In the genomic region with DNA sequence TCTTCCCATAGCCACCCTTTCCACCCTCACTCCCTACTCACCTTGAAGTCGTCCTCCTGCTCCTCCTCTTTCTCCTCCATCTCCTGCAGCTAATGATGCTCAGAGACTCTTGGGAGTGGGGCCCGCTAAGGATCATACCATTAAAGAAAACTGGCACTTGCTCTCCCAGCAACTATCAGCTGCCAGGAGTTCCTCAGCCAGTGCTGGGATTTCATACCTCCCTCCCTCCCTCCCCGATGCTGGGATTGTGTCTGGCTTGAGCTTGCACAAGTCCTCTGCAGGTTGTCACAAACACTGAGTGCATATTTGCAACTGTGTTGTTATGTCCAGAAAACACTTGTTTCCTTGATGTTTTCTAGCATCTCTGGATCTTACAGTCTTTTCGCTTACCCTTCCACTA, we compare ENCODE assay signal across 8 mouse cellular contexts. TPM values are rescaled to one million over a fixed set of nuclear protein-coding genes. Genes with fewer than 3 reads are reported as not detected.
DNase-seq lines count a peak whose midpoint lies in the region; ATAC-seq lines count a peak whose summit lies in the region.

A gene (minus strand): TSS at position 101 of the 400 bp plus-strand sequence.

- no peak within 1 kb of the TSS for H3K27ac ChIP-seq in kidney, embryonic 15.5 days
- H3K27ac ChIP-seq in embryonic facial prominence, embryonic 11.5 days (replicated peaks; ENCODE audit: low read depth, low read length), result no peak within 1 kb of the TSS
- H3K27ac ChIP-seq in hindbrain, embryonic 14.5 days, result no peak within 1 kb of the TSS
- H3K27ac ChIP-seq in midbrain, embryonic 15.5 days, result no peak within 1 kb of the TSS

- intact Hi-C loops in left cerebral cortex, postnatal 14 days (cut with DNase I), result loop anchor here (10.0 kb wide), 1 partner anchor 568 kb away; no protein-coding TSS in a partner anchor

- ATAC-seq in kidney, embryonic 15.5 days (replicated peaks; ENCODE audit: low FRiP score), result no peak
- no peak for ATAC-seq in embryonic facial prominence, embryonic 11.5 days (replicated peaks; ENCODE audit: insufficient number of reproducible peaks, low FRiP score, low TSS enrichment, low read depth)
- ATAC-seq in hindbrain, embryonic 14.5 days (ENCODE audit: low FRiP score), result no peak
- no peak for ATAC-seq in midbrain, embryonic 15.5 days (replicated peaks)
- no peak for ATAC-seq in monocyte, adult 5-6 weeks (replicated peaks; ENCODE audit: insufficient number of reproducible peaks, low FRiP score, low TSS enrichment, poor library complexity, severe bottlenecking)

- peak within 1 kb of the TSS; percentile 83 for H3K4me2 ChIP-seq in kidney, embryonic 15.5 days
- H3K4me2 ChIP-seq in embryonic facial prominence, embryonic 11.5 days (ENCODE audit: low read depth, low read length), result no peak within 1 kb of the TSS
- peak within 1 kb of the TSS; percentile 81 for H3K4me2 ChIP-seq in hindbrain, embryonic 14.5 days (replicated peaks)
- H3K4me2 ChIP-seq in midbrain, embryonic 15.5 days, result peak within 1 kb of the TSS; percentile 67

- 66% methylated on average over 4 of the region's 4 CpGs for WGBS in kidney, embryonic 15.5 days
- 81% methylated on average over 4 of the region's 4 CpGs for WGBS in embryonic facial prominence, embryonic 11.5 days
- WGBS in hindbrain, embryonic 14.5 days, result 75% methylated on average over 4 of the region's 4 CpGs
- 76% methylated on average over 4 of the region's 4 CpGs for WGBS in midbrain, embryonic 15.5 days

- no peaks in the 10 kb centered on the region for H3K9me3 ChIP-seq in kidney, embryonic 15.5 days (replicated peaks)
- H3K9me3 ChIP-seq in embryonic facial prominence, embryonic 11.5 days (replicated peaks; ENCODE audit: control insufficient read depth, low read length), result no peaks in the 10 kb centered on the region
- no peaks in the 10 kb centered on the region for H3K9me3 ChIP-seq in hindbrain, embryonic 14.5 days (ENCODE audit: control insufficient read depth, low read length)
- H3K9me3 ChIP-seq in midbrain, embryonic 15.5 days, result no peaks in the 10 kb centered on the region

- DNase-seq in kidney, postnatal 4 days, result no peak
- DNase-seq in embryonic facial prominence, embryonic 11.5 days (ENCODE audit: low spot score), result no peak
- no peak for DNase-seq in hindbrain, embryonic 14.5 days (ENCODE audit: low spot score)
- DNase-seq in left cerebral cortex, postnatal 14 days (ENCODE audit: low spot score in 2 of 2), result no peak
- no peak for DNase-seq in yolk sac, embryonic 10.5 days (ENCODE audit: low spot score)

- H3K4me1 ChIP-seq in kidney, embryonic 15.5 days, result peaks cover 37% of the 10 kb centered on the region
- H3K4me1 ChIP-seq in embryonic facial prominence, embryonic 11.5 days (ENCODE audit: control insufficient read depth, insufficient read depth, low read length), result no peaks in the 10 kb centered on the region
- H3K4me1 ChIP-seq in hindbrain, embryonic 14.5 days (replicated peaks; ENCODE audit: control insufficient read depth, insufficient read depth, low read length), result peaks cover 27% of the 10 kb centered on the region
- H3K4me1 ChIP-seq in midbrain, embryonic 15.5 days, result peaks cover 37% of the 10 kb centered on the region

- H3K9ac ChIP-seq in kidney, embryonic 15.5 days, result no peak within 1 kb of the TSS
- H3K9ac ChIP-seq in embryonic facial prominence, embryonic 11.5 days (replicated peaks; ENCODE audit: low read length), result no peak within 1 kb of the TSS
- peak within 1 kb of the TSS; percentile 91 for H3K9ac ChIP-seq in hindbrain, embryonic 14.5 days
- 0 out of 2 replicates have a peak within 1 kb of the TSS, but pooled peaks have one; percentile 64 for H3K9ac ChIP-seq in midbrain, embryonic 15.5 days

- no peaks in the 10 kb centered on the region for H3K36me3 ChIP-seq in kidney, embryonic 15.5 days
- no peaks in the 10 kb centered on the region for H3K36me3 ChIP-seq in embryonic facial prominence, embryonic 11.5 days (replicated peaks; ENCODE audit: control insufficient read depth, insufficient read depth, low read depth, low read length)
- H3K36me3 ChIP-seq in hindbrain, embryonic 14.5 days (replicated peaks; ENCODE audit: control insufficient read depth, insufficient read depth), result no peaks in the 10 kb centered on the region
- H3K36me3 ChIP-seq in midbrain, embryonic 15.5 days (replicated peaks), result no peaks in the 10 kb centered on the region

- peak within 1 kb of the TSS; percentile 89 for H3K4me3 ChIP-seq in kidney, embryonic 15.5 days (replicated peaks)
- no peak within 1 kb of the TSS; the same call in 1 of the 2 replicates for H3K4me3 ChIP-seq in embryonic facial prominence, embryonic 11.5 days (ENCODE audit: low read depth, low read length)
- peak within 1 kb of the TSS; percentile 93 for H3K4me3 ChIP-seq in hindbrain, embryonic 14.5 days (replicated peaks; ENCODE audit: low read length)
- peak within 1 kb of the TSS; percentile 72 for H3K4me3 ChIP-seq in midbrain, embryonic 15.5 days

- no peaks in the 10 kb centered on the region for H3K27me3 ChIP-seq in kidney, embryonic 15.5 days
- H3K27me3 ChIP-seq in embryonic facial prominence, embryonic 11.5 days (ENCODE audit: control insufficient read depth, insufficient read depth, low read length), result no peaks in the 10 kb centered on the region
- H3K27me3 ChIP-seq in hindbrain, embryonic 14.5 days (ENCODE audit: control insufficient read depth, insufficient read depth, low read length), result no peaks in the 10 kb centered on the region
- H3K27me3 ChIP-seq in midbrain, embryonic 15.5 days (replicated peaks), result no peaks in the 10 kb centered on the region

RNA-seq across cellular contexts. Expression of the gene that starts here (rescaled TPM):
- polyA plus RNA-seq in kidney, embryonic 15.5 days (2015; fragmentation: Nextera tagmentation; extraction: Ambion mirVana), result 28.5 and 29.1 TPM in 2 replicates
- 21.2 and 23.9 TPM in 2 replicates for polyA plus RNA-seq in embryonic facial prominence, embryonic 11.5 days (2014; fragmentation: Nextera tagmentation; extraction: Ambion mirVana)
- 11.7 and 13.1 TPM in 2 replicates for polyA plus RNA-seq in hindbrain, embryonic 14.5 days (2014; fragmentation: Nextera tagmentation; extraction: Ambion mirVana)
- 7.0 and 7.8 TPM in 2 replicates for polyA plus RNA-seq in midbrain, embryonic 15.5 days (2015; fragmentation: Nextera tagmentation; extraction: Ambion mirVana)
- 1 to 10 TPM; 8.4 to 9.7 TPM for total RNA-seq in left cerebral cortex, postnatal 14 days (2021)
- total RNA-seq in monocyte, adult 5-6 weeks (2017), result 0.58 TPM in 1 of 3 replicates, not detected in the others

Comparison
In these comparisons a context has a peak if more than half of its experiments do, and no peak if none do; other contexts are left out.
1. H3K9ac ChIP-seq: peak in hindbrain, embryonic 14.5 days (single experiment) and midbrain, embryonic 15.5 days (single experiment); none in kidney, embryonic 15.5 days (single experiment) and embryonic facial prominence, embryonic 11.5 days (single experiment).